Mouse (Mus musculus): ENCODE data around the gene Atp8a2.

GRCm38 (mm10) chr14:59820115-59820419 is 376.9 kb downstream of the Atp8a2 start:
- TF ChIP-seq CTCF (IDR thresholded peaks at IDR 0.05; ENCODE audit: low read depth) (no peak), EP300 (IDR thresholded peaks at IDR 0.05; ENCODE audit: low read depth) (no peak)

Data from heart, postnatal 0 days (tissue).